Mouse (Mus musculus) spleen, adult 2 months (tissue): ENCODE measurements around the gene Zfand2b.

Experiments used
- CTCF ChIP-seq: fragments of 200-500 bp; IDR thresholded peaks from 2 replicates; pipeline ENCODE4 v1.5.1; 2011; ENCODE audit warnings: mild to moderate bottlenecking, inconsistent platforms; ENCODE audit not compliant: insufficient read depth, insufficient read length, insufficient replicate concordance; ENCODE audit errors: extremely low read depth
- POLR2A ChIP-seq: fragments of 200-500 bp; IDR thresholded peaks from 2 replicates; pipeline ENCODE4 v1.6.1; 2011; ENCODE audit warnings: low read depth, low read length, inconsistent platforms

GRCm38 (mm10) chr1:75140601-75141190, 27.8 kb upstream of the Zfand2b start:
- TF ChIP-seq CTCF (no peak), POLR2A (no peak)
